Mouse (Mus musculus) liver, embryonic 12.5 days (tissue): ENCODE measurements around the gene Ncln. TPM values are rescaled to one million over a fixed set of nuclear protein-coding genes. Genes with fewer than 3 reads are reported as not detected.

Source experiments
- ATAC-seq: fragments of 200-750 bp; cut with Nextera tagmentation; 2 replicates; pipeline ENCODE4 v1.8.0; 2017; ENCODE audit warnings: moderate number of reproducible peaks, mild to moderate bottlenecking, moderate library complexity
- H3K27ac ChIP-seq: fragments of 300-500 bp; sonication (generic); 2 replicates; pipeline ENCODE4 v1.5.1; 2016; ENCODE audit warnings: mild to moderate bottlenecking
- H3K27me3 ChIP-seq: fragments of 300-500 bp; sonication (generic); replicated peaks from 2 replicates; pipeline ENCODE4 v1.6.1; 2016; ENCODE audit warnings: mild to moderate bottlenecking, moderate library complexity
- H3K36me3 ChIP-seq: fragments of 300-500 bp; sonication (generic); 2 replicates; pipeline ENCODE4 v1.6.1; 2016; ENCODE audit warnings: mild to moderate bottlenecking, moderate library complexity
- H3K4me1 ChIP-seq: fragments of 300-500 bp; sonication (generic); 2 replicates; pipeline ENCODE4 v1.6.1; 2016
- H3K4me2 ChIP-seq: fragments of 300-500 bp; sonication (generic); 2 replicates; pipeline ENCODE4 v1.6.1; 2016; ENCODE audit warnings: mild to moderate bottlenecking, moderate library complexity
- H3K4me3 ChIP-seq: fragments of 300-500 bp; sonication (generic); 2 replicates; pipeline ENCODE4 v1.5.1; 2016; ENCODE audit warnings: mild to moderate bottlenecking, moderate library complexity
- H3K9ac ChIP-seq: fragments of 300-500 bp; sonication (generic); 2 replicates; pipeline ENCODE4 v1.6.1; 2016; ENCODE audit warnings: mild to moderate bottlenecking, moderate library complexity
- H3K9me3 ChIP-seq: fragments of 300-500 bp; sonication (generic); replicated peaks from 2 replicates; pipeline ENCODE4 v1.6.1; 2016; ENCODE audit warnings: mild to moderate bottlenecking, moderate library complexity
- WGBS: fragments of 180-500 bp; shearing (Covaris S2); methylation state at CpG from one replicate; pipeline ENCODE4 v1.1.7; 2016; ENCODE audit not compliant: insufficient replicate concordance; 5-methylcytosine and 5-hydroxymethylcytosine counted together
- polyA plus RNA-seq: library from polyadenylated mRNA; unstranded; fragments of >200 nt; fragmentation: Nextera tagmentation; extraction: Ambion mirVana; gene quantifications from 2 replicates; pipeline ENCODE4 v1.2.1, GENCODE M21; 2016

Gene Ncln
- polyA plus RNA-seq, 1 experiment from 2014 or later, result 62.7 TPM

- no peaks in the 10 kb centered on the region for H3K27me3 ChIP-seq
- H3K36me3 ChIP-seq, result peaks cover 40% of the 10 kb centered on the region
- peak overlapping the region; percentile 77 for H3K27ac ChIP-seq
- H3K4me3 ChIP-seq, result peak overlapping the region; percentile 73
- peak; percentile 21 for ATAC-seq
- H3K4me1 ChIP-seq, result peaks cover 59% of the 10 kb centered on the region
- WGBS, result under 1% methylated on average over 41 of the region's 41 CpGs
- no peaks in the 10 kb centered on the region for H3K9me3 ChIP-seq
- H3K4me2 ChIP-seq, result peak overlapping the region; percentile 96
- H3K9ac ChIP-seq, result peak overlapping the region; percentile 80
Observed at GRCm38 (mm10) chr10:81495616-81496263, 452 bp downstream of the Ncln start.

- H3K36me3 ChIP-seq, result peaks cover 46% of the 10 kb centered on the region
- peak overlapping the region; percentile 77 for H3K27ac ChIP-seq
- ATAC-seq, result no peak
- peak overlapping the region; percentile 80 for H3K9ac ChIP-seq
- H3K27me3 ChIP-seq, result no peaks in the 10 kb centered on the region
- H3K9me3 ChIP-seq, result no peaks in the 10 kb centered on the region
- H3K4me2 ChIP-seq, result peak overlapping the region; percentile 96
- peaks cover 58% of the 10 kb centered on the region for H3K4me1 ChIP-seq
- WGBS, result 49% methylated on average over 6 of the region's 6 CpGs
- peak overlapping the region; percentile 73 for H3K4me3 ChIP-seq
Observed at GRCm38 (mm10) chr10:81495151-81495550, 1.0 kb downstream of the Ncln start.

GRCm38 (mm10) chr10:81494260-81495041 lies 1.7 kb downstream of the Ncln start:
- H3K27me3 ChIP-seq, result no peaks in the 10 kb centered on the region
- H3K4me1 ChIP-seq, result peaks cover 52% of the 10 kb centered on the region
- no peaks in the 10 kb centered on the region for H3K9me3 ChIP-seq
- H3K4me3 ChIP-seq, result peak overlapping the region; percentile 73
- no peak for ATAC-seq
- peaks cover 53% of the 10 kb centered on the region for H3K36me3 ChIP-seq
- H3K4me2 ChIP-seq, result peak overlapping the region; percentile 96
- peak overlapping the region; percentile 80 for H3K9ac ChIP-seq
- 60% methylated on average over 11 of the region's 11 CpGs for WGBS
- H3K27ac ChIP-seq, result no peak overlapping the region; the same call in none of the 2 replicates

- no peak for ATAC-seq
- no peak overlapping the region for H3K4me3 ChIP-seq
- peaks cover 60% of the 10 kb centered on the region for H3K36me3 ChIP-seq
- H3K9me3 ChIP-seq, result no peaks in the 10 kb centered on the region
- no peaks in the 10 kb centered on the region for H3K27me3 ChIP-seq
- peaks cover 44% of the 10 kb centered on the region for H3K4me1 ChIP-seq
- H3K4me2 ChIP-seq, result peak overlapping the region; percentile 96; the same call in 1 of the 2 replicates
- H3K9ac ChIP-seq, result 0 out of 2 replicates have a peak overlapping the region, but pooled peaks have one; percentile 80
- H3K27ac ChIP-seq, result no peak overlapping the region
- WGBS, result 76% methylated on average over 8 of the region's 8 CpGs
Observed at GRCm38 (mm10) chr10:81493601-81494220, 2.5 kb downstream of the Ncln start.

DNA sequence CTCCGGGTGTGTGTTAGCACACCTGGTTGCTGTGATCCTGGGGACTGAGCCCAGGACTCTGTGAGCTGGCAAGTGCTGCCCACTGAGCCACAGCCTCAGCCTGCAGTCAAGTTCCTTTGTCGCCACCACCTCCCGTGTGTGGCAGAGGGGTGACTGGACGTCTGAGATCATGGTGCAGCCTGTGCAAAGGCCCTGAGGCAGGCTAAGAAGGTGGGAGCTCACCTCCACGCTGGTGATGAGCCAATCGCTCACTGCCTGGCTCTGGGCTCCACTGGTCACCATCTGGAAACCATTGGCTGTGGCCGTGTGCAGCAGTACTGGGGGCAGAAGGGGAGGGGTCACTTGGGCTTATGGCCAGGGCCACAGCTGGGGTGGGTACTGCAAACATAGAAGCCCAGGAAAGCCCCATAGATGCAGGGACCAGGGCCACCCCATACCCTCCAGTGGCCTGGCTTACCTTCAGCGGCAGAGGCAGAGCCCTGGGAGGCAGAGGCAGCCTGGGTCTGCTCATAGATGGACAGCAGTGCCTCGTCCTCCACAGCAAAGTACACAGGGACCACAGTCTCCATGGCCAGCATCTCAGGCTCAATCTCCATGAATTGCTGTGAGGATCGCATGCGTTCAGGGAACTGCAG lies 3.5 kb downstream of the Ncln start:
- Histone ChIP-seq H3K36me3 (peaks cover 70% of the 10 kb centered on the region), H3K4me1 (peaks cover 34% of the 10 kb centered on the region), H3K9ac (no peak overlapping the region), H3K9me3 (no peaks in the 10 kb centered on the region), H3K27me3 (no peaks in the 10 kb centered on the region), H3K4me2 (no peak overlapping the region), H3K27ac (no peak overlapping the region), H3K4me3 (no peak overlapping the region)
- ATAC-seq, result no peak
- 85% methylated on average over 11 of the region's 11 CpGs for WGBS

DNA sequence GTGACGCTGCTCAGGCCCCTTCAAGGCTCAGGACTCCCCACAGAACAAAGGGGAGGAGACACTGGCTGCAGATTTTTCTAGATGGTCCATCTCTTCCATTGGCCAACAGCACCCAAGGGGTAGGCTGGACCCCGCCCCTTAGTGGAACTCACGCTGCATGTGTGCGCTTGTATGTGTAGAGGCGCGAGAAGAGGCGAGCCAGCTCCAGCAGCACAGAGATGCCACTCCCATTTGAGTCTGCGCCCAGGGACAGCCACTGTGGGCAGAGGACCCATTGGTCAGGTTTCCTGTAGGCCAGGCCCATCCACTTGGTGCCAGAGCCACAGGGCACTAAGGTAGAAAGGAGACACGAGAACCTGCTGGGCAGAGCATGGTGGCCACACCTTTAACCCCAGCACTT lies 5.2 kb downstream of the Ncln start:
- Histone ChIP-seq H3K27me3 (no peaks in the 10 kb centered on the region), H3K27ac (no peak overlapping the region), H3K36me3 (peaks cover 86% of the 10 kb centered on the region), H3K9ac (no peak overlapping the region), H3K4me3 (no peak overlapping the region), H3K4me2 (no peak overlapping the region), H3K9me3 (no peaks in the 10 kb centered on the region), H3K4me1 (peaks cover 24% of the 10 kb centered on the region)
- no peak for ATAC-seq
- 89% methylated on average over 9 of the region's 9 CpGs for WGBS

GRCm38 (mm10) chr10:81489941-81490340 lies 6.3 kb downstream of the Ncln start:
- H3K4me3 ChIP-seq, result no peak overlapping the region
- H3K27ac ChIP-seq, result no peak overlapping the region
- no peak for ATAC-seq
- no peak overlapping the region for H3K9ac ChIP-seq
- H3K27me3 ChIP-seq, result no peaks in the 10 kb centered on the region
- H3K36me3 ChIP-seq, result peaks cover 86% of the 10 kb centered on the region
- H3K4me1 ChIP-seq, result peaks cover 16% of the 10 kb centered on the region
- no peak overlapping the region for H3K4me2 ChIP-seq
- no peaks in the 10 kb centered on the region for H3K9me3 ChIP-seq
- 86% methylated on average over 14 of the region's 14 CpGs for WGBS

GRCm38 (mm10) chr10:81488081-81488480 lies 8.1 kb downstream of the Ncln start:
- Histone ChIP-seq H3K9me3 (no peaks in the 10 kb centered on the region), H3K4me1 (no peaks in the 10 kb centered on the region), H3K4me3 (no peak overlapping the region), H3K27me3 (peaks cover 3% of the 10 kb centered on the region), H3K4me2 (no peak overlapping the region), H3K9ac (no peak overlapping the region), H3K36me3 (peaks cover 70% of the 10 kb centered on the region), H3K27ac (no peak overlapping the region)
- no peak for ATAC-seq
- WGBS, result 80% methylated on average over 11 of the region's 11 CpGs

DNA sequence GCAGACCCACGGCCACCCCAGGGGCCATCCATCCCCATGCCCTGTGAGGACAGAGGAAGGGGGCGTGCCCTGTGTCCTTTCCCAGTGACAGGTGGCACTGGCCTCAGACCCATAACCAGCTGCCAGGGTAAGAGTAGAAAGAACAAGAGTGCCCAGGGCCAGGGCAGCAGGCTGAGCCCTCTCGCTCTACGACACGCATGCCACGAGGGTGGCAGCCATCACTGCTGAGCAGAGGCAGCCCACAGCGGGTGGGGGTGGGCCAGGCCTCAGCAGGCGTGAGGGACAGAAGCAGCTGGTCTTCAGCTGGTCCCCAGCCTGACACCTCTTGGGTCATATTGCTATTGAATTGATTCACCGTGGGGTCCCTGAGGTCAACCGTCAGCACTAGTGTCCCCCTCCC lies 9.7 kb downstream of the Ncln start:
- Histone ChIP-seq H3K36me3 (peaks cover 54% of the 10 kb centered on the region), H3K27ac (no peak overlapping the region), H3K9ac (no peak overlapping the region), H3K4me1 (peaks cover 12% of the 10 kb centered on the region), H3K9me3 (no peaks in the 10 kb centered on the region), H3K27me3 (peaks cover 19% of the 10 kb centered on the region), H3K4me3 (no peak overlapping the region), H3K4me2 (no peak overlapping the region)
- ATAC-seq, result no peak
- WGBS, result 77% methylated on average over 10 of the region's 10 CpGs

GRCm38 (mm10) chr10:81485479-81486018 lies 10.6 kb downstream of the Ncln start:
- H3K36me3 ChIP-seq, result peaks cover 45% of the 10 kb centered on the region
- no peaks in the 10 kb centered on the region for H3K9me3 ChIP-seq
- peaks cover 28% of the 10 kb centered on the region for H3K27me3 ChIP-seq
- no peak overlapping the region for H3K4me2 ChIP-seq
- no peak overlapping the region for H3K4me3 ChIP-seq
- no peak overlapping the region for H3K27ac ChIP-seq
- WGBS, result 56% methylated on average over 7 of the region's 7 CpGs
- H3K4me1 ChIP-seq, result peaks cover 12% of the 10 kb centered on the region
- no peak overlapping the region for H3K9ac ChIP-seq
- no peak for ATAC-seq

DNA sequence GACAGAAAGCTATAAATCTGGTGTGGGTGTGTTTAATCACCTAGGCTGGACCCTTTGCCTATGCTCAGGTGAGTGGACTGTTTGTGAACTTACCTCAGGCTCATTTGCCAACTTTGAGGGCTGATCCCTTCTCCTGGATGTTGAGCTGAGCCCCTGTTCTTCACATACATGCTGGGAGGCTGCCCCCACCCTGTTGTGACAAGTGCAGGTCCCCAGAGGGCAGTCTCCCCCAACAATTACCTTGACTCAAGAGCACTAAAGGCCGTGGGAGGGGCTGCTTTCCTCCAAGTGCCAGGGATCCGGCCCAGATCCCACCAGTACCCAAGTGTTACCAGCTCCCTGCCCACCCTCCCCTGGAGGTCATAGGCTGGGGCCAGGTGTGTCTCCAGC lies 11.1 kb downstream of the Ncln start:
- Histone ChIP-seq H3K4me1 (peaks cover 12% of the 10 kb centered on the region), H3K9me3 (no peaks in the 10 kb centered on the region), H3K4me3 (no peak overlapping the region), H3K27me3 (peaks cover 33% of the 10 kb centered on the region), H3K9ac (no peak overlapping the region), H3K4me2 (no peak overlapping the region), H3K27ac (no peak overlapping the region), H3K36me3 (peaks cover 40% of the 10 kb centered on the region)
- ATAC-seq, result no peak
- WGBS, result 10% methylated on average over 2 of the region's 2 CpGs
